Mouse (Mus musculus) Muller cell, postnatal 12 days (primary cell): ENCODE measurements around the gene Tmem138.

Experiments used
- DNase-seq: peaks from one replicate; pipeline ENCODE4 v3.0.0-alpha.2; 2015; ENCODE audit errors: inconsistent ontology term

Tmem138 gene

DNA sequence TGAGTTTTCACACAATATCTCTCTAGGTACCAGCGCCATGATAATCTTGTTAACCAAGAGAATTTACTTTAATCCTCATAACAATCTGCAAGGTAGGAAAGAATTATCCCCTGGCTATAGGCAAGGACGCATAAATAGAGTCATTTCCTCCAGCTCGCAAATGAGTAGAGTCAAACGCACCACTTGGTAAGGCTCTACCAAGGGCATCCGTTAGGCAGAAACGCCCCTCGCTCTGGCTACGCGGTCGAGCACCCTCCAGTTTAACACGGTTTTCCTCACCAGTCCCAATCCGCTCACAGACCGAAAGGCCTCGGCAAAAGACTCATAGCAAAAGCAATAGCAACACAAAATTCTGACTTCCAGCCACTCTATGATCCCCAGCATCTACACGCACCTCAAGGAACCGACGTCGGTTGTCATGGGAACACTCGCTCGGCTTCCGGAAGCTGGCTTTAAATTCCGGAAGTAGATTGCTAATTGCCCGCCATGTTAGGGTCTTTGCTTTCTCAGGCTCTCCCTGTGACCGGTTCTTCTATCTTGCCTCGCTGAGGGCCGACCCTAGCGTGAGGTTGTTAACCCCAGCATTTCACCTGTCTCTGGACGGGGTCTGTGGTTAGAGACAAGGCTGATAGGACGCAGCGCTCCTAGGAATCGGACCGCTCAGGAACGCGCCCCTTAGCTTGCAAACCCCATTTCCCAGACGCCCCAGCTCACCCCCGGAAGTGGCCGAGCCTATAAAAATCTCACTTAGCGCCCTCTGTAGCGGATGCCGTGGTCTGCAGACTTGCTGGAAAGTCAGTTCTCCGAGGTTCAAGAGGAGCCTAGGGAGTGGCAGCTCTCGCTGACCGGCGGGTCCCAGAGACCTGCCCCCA, at the start of gene Tmem138, which contains the start of gene Cyb561a3:
Gene Tmem138, minus strand, starts transcription at position 673 of the 872 bp plus-strand sequence.
Gene Cyb561a3, plus strand, starts transcription at position 483 of the 872 bp plus-strand sequence.
- peak; percentile 94 for DNase-seq

DNA sequence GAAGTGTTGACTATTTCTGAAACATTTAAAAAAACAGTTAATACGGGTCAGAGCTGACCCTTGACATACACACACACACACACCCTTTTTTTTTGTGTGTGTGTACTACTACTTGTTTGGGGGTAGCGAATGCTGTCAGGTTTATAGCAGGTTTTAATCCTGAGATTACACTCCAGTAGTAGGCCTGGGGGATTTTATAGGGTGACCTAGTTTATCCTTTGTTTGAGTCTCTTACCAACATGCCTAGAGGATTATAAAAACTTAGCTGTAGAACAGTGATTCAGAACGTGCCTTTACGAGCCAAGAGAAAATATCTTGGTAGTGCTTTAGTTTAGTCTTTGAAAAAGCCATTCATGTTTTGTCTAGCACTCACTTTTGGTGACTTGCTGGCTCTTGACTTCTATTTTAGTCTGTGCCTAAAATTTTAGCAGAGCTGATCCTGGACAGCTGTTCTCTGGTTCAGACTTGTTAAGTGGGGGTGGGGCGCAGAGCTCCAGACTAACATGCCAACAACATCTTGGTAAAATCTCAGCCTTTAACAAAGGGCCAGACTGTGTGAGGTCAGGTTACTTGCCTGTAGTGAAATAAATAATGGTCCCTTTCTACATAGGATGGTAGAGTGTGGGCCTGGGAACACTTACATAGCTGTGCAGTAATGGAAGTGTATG, 31.5 kb upstream of the Tmem138 start:
- no peak for DNase-seq

- DNase-seq: peak; percentile 69
Measured at GRCm38 (mm10) chr19:10605901-10606622, 28.9 kb upstream of the Tmem138 start.

DNA sequence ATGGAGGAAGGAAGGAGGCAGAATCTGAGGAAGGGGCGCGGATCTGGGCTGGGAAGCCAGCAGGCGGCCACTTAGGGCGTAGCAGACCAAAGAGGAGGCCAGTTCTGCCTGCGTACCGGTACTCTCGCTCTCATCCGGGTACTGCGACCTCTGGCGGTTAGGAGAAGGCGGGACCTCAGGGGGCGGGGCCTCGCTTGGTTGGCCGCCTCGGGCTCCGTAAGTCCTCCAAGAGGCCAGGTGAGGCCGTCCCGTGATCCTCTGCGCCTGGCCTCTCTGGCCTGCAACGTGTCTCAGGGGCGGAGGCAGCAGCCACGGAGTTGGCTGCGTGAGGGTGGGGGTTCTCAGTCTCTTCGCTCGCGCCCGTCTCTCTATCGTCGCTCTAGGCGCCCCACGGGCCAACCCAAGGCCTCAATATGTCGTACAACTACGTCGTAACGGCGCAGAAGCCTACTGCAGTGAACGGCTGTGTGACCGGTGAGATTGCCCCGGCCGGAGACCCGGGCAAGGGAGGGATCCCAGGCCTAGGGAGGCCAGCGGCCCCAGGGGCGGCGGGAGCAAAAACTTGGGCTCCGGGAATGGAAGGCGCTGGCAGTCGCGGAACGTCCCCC, 28.2 kb upstream of the Tmem138 start, which contains the start of the genes Ddb1 and Tkfc:
Gene Ddb1, plus strand, starts transcription at position 35 of the 608 bp plus-strand sequence.
Gene Tkfc, minus strand, starts transcription at position 362 of the 608 bp plus-strand sequence.
- DNase-seq: peak; percentile 99

- no peak for DNase-seq
Measured at GRCm38 (mm10) chr19:10604534-10604933, 27.4 kb upstream of the Tmem138 start.

DNA sequence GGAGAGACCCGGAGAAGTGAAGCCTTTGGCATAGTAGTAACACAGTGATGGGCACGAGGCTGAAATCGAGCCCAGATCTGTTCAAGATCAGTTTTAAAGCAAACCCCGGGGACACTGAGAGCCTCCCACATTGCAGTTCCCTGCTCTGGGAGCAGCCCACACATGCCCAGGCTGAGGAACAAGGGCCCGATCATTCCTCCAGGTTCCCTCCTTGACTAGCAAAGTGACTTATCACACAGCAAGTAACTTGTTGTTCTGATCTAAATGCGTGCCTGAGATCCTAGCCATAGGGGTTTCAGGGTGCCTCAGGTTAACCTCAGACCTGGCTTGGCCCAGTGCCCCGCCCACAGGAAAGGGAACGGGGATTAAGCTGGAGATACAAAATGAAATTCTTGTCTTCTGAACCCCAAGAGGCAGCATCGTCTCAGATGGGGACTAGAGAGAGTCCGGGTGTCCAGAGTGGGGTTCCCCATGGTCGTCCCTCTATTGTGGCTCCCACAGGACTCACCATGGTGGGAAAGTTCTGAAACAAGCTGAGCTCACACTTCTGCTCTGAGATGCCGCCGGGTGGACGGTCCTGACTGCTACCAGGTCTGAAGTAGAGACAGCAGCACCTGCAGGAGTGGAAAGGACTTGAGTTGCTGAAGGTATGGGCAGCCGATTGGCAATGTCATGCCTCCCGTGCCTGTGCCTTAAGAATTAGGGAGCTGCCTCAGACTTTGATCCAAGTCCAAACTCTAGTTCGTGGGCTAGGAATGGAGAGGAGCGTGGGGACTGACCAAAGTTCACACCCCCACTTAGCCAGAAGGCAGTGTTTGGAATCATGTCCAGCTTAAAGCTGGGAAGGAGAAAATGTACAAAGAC, 26.7 kb upstream of the Tmem138 start:
- DNase-seq: no peak

DNA sequence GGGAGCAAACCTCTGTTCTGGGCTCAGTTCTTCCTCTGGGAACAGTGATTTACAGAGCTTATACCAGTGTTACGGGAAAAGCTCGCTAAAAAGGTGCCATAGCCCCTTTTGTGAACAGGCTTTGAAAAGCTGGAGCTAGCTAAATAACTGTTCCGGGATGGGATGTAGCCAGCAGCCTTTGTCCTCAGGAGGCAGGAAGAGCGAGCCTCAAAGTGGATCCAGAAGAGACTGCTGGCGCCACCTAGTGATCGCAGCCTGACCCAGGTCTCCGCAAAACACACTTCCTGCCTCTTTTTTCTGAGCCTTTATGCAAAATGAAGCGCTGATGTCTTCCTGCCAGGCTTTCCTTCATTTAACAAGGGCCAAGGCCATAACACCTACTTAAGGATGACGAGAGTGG, 25.6 kb upstream of the Tmem138 start:
- peak; percentile 87 for DNase-seq

GRCm38 (mm10) chr19:10602247-10602769, 25.1 kb upstream of the Tmem138 start:
- DNase-seq: no peak

- no peak for DNase-seq
Measured at GRCm38 (mm10) chr19:10599648-10600047, 22.5 kb upstream of the Tmem138 start.

- DNase-seq: no peak
Measured at GRCm38 (mm10) chr19:10598188-10598587, 21.0 kb upstream of the Tmem138 start.

GRCm38 (mm10) chr19:10591659-10592377, 14.7 kb upstream of the Tmem138 start:
- DNase-seq: no peak

DNA sequence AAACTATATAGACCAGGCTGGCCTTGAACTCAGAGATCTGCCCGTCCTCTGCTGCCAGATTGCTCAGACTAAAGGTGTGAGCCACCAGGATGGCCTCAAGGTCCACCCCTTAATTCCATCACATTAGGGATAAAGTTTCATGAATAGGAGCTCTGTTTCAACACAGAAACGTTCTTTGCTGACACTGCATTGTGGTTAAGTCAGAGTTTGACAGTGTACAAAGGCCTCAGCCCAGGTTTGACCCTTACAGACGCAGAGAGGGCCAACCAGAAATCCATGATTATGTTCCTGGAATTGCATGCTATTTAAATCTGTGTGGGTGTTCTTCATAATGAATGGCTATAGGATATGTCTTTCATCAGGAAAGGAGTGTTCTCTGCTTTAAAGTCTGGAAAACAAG, 13.1 kb upstream of the Tmem138 start:
- no peak for DNase-seq

- DNase-seq: no peak
Measured at GRCm38 (mm10) chr19:10589127-10589857, 12.1 kb upstream of the Tmem138 start.

DNA sequence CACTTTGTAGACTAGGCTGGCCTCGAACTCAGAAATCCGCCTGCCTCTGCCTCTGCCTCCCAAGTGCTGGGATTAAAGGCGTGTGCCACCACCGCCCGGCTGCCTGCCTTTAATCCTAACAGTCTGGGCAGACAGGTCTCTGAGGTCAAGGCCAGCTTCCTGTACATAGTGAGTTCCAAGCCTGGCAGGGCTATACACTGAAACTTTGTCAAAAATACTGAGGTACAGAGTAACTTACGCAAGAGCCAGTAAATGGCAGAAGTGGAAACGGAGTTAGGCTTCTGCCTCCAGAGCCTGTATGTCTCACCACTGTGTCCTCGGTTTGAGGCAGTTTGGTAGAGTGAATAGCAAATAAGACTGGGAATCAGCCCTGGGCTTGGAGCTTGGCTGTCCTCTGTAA, 10.1 kb upstream of the Tmem138 start:
- no peak for DNase-seq

GRCm38 (mm10) chr19:10585112-10585511, 8.0 kb upstream of the Tmem138 start:
- no peak for DNase-seq

DNA sequence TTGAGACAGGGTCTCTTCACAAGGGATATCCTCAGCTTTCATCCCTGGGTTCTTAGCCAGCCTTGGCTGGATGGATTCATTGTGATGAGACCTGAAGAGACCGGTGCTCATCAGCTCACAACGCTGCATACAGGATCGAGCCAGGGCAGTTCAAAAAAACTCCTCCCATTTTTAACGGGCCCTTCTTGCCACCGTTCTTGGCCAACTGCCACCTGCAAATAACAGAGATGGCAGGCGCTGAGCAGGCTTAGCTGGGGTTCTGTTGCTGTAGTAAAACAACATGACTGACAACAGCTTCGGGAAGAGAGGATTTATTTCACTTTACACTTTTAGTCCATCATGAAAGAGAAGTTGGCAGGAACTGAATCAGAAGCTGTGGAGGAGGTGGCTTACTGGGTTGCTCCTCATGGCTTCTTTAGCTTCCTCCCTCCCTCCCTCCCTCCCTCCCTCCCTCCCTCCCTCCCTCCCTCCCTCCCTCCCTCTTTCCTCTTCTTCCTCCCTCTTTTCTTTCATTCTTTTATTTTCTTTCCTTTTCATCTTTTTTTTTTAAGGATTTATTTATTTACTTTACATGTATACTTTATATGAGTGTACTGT, 6.5 kb upstream of the Tmem138 start:
- no peak for DNase-seq

- no peak for DNase-seq
Measured at GRCm38 (mm10) chr19:10581984-10582383, 4.8 kb upstream of the Tmem138 start.

DNA sequence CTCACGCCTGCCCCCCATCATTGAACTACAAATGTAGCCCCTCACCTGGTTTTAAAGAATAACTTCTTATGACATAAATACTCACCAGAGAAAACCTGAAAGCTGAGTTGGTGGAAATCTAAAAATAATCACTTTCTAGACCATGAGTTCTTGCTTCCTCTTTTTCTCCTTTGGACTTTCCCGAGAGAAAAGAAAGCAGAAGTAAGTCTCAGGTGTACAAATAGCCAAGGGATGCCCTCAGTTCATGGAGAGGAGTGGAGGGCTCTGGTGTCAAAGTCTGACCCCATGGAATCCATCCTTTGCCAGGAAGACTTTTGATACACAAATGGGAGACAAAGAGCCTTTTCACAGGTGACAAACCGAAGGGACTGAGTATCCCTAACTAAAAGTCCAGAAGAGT, 3.6 kb upstream of the Tmem138 start:
- no peak for DNase-seq

- no peak for DNase-seq
Measured at GRCm38 (mm10) chr19:10580102-10580501, 2.9 kb upstream of the Tmem138 start.
